Mouse (Mus musculus): ENCODE measurements around the gene Smr2.
"Not testable (repeated sequence)": the region's sequence is repeated elsewhere in the genome, so short reads cannot be mapped to it uniquely, and the experiment has no call there.

Gene Smr2

DNA sequence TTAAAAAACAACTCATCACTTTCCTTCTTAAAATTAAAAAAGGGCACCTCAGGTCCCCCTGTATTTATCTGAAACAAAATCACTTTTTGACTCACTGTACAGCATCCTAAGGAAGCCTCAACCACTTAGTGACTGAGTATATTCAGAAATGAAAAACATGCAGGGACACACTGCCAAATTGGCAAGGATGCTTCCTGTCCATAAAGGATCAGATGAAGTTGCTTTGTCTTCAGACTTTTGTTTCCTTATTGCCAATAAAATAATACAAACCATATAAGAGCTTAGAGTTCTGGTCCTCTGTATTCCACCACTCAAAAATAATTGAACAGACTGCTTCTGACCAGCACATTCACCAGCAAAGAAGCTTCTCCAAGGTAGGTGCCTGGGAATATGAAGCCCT is at the start of gene Smr2:
Gene Smr2, plus strand, starts transcription at position 301 of the 400 bp plus-strand sequence.
- DNase-seq (ENCODE audit: low read depth, low spot score): not testable (repeated sequence)

DNA sequence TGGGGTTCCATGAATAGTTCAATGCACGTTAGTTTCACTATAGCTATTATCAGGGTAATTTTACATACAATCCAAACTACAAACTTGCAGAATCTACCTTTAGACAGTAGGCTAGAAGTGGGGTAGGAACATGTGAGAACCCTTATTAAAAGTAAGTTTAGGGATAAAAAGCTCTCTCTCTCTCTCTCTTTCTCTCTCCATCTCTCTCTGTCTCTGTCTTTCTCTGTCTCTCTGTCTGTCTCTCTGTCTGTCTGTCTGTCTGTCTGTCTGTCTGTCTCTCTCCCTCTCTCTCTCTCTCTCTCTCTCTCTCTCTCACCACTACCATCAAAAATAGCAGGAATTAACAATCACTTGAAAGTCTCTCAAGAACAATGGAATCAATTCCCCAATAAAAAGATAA is 25.1 kb downstream of the Smr2 start, which contains the start of gene Gm11116:
Gene Gm11116, minus strand, starts transcription at position 101 of the 400 bp plus-strand sequence.
- DNase-seq (ENCODE audit: low read depth, low spot score): no peak

DNA sequence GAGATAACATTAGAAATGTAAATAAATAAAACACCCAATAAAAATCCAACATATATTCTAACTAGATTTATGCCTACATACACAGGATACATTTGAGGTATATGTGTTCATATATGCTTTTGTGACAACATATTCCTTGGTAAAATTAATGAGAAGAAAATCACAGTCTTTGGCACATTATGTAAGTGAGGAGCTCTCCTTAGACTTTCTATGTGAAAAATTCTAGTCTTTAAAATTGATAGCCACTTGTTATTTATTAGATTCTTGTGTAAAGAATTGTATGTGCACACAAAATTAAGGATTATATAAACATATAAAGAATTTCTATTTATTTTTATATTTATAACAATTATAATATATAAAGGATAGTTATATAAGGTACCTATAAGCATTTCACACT is 67.6 kb downstream of the Smr2 start, which contains the start of gene Gm11115:
Gene Gm11115, minus strand, starts transcription at position 101 of the 400 bp plus-strand sequence.
- DNase-seq (ENCODE audit: low read depth, low spot score): no peak

All from c-Kit-negative CD71-positive TER-119-positive erythroid progenitor cells, embryonic 14.5 days (primary cell).